Mouse (Mus musculus) embryonic fibroblast, embryonic 13.5 days (primary cell): ENCODE results near the gene S1pr5.

Experiments
- CTCF ChIP-seq: IDR thresholded peaks from 2 replicates; pipeline ENCODE4 v1.5.1; 2011; ENCODE audit warnings: mild to moderate bottlenecking, control low read depth, low read length, moderate library complexity, borderline replicate concordance; ENCODE audit not compliant: insufficient read depth
- POLR2A ChIP-seq: IDR thresholded peaks from 2 replicates; pipeline ENCODE4 v1.6.1; 2011; ENCODE audit warnings: low read depth, mild to moderate bottlenecking, control low read depth, low read length, moderate library complexity

- TF ChIP-seq CTCF (no peak), POLR2A (peak; percentile 39; the same call in 1 of the 2 replicates)
Observed at GRCm38 (mm10) chr9:21225415-21225758, 22.9 kb downstream of the S1pr5 start.
